Mouse (Mus musculus) myocyte (in vitro differentiated cells): ENCODE measurements around the gene Tacr2. TPM values are rescaled to one million over a fixed set of nuclear protein-coding genes. Genes with fewer than 3 reads are reported as not detected.

ENCODE experiments used
- H3K27me3 ChIP-seq: one replicate; pipeline ENCODE4 v1.6.1; 2011; ENCODE audit not compliant: control insufficient read depth, insufficient read depth, insufficient read length
- H3K36me3 ChIP-seq: one replicate; pipeline ENCODE4 v1.6.1; 2011; ENCODE audit not compliant: control insufficient read depth, insufficient read depth
- H3K4me2 ChIP-seq: one replicate; pipeline ENCODE4 v1.6.1; 2011; ENCODE audit warnings: low read depth, control low read depth
- H3K4me3 ChIP-seq: one replicate; pipeline ENCODE4 v1.5.1; 2011; ENCODE audit warnings: mild to moderate bottlenecking, control low read depth, moderate library complexity
- H3K79me2 ChIP-seq: one replicate; pipeline ENCODE4 v1.6.1; 2011; ENCODE audit not compliant: control insufficient read depth, insufficient read depth
- H3ac ChIP-seq: one replicate; pipeline ENCODE4 v1.6.1; 2011; ENCODE audit not compliant: control insufficient read depth, insufficient read length
- CEBPB ChIP-seq: IDR thresholded peaks from 2 replicates; pipeline ENCODE4 v1.6.1; 2011; ENCODE audit warnings: mild to moderate bottlenecking, moderate library complexity; ENCODE audit not compliant: poor library complexity, insufficient read depth, severe bottlenecking
- E2F4 ChIP-seq: IDR thresholded peaks from one replicate; pipeline ENCODE4 v1.6.1; 2011; ENCODE audit warnings: mild to moderate bottlenecking, control low read depth, moderate library complexity; ENCODE audit not compliant: insufficient read depth
- MAX ChIP-seq: IDR thresholded peaks from one replicate; pipeline ENCODE4 v1.6.1; 2011; ENCODE audit warnings: low read depth, mild to moderate bottlenecking, control low read depth
- MYOD1 ChIP-seq, 3 experiments: IDR thresholded peaks; one replicate each; pipeline ENCODE4 v1.6.1; 2011; ENCODE audit warnings: control low read depth in 2 of 3, low read depth in 2 of 3, mild to moderate bottlenecking in 2 of 3, moderate library complexity in 1 of 3; ENCODE audit not compliant: insufficient read length in 2 of 3, control insufficient read depth in 1 of 3
- MYOG ChIP-seq, 3 experiments: IDR thresholded peaks; one replicate each; pipeline ENCODE4 v1.6.1; 2011; ENCODE audit warnings: control low read depth in 2 of 3, low read depth in 2 of 3, mild to moderate bottlenecking in 2 of 3; ENCODE audit not compliant: insufficient read length in 2 of 3, control insufficient read depth in 1 of 3, insufficient read depth in 1 of 3
- POLR2A ChIP-seq: IDR thresholded peaks from one replicate; pipeline ENCODE4 v1.6.1; 2011; ENCODE audit warnings: low read depth, mild to moderate bottlenecking, control low read depth, moderate library complexity; ENCODE audit not compliant: insufficient read length
- POLR2AphosphoS2 ChIP-seq: IDR thresholded peaks from one replicate; pipeline ENCODE4 v1.6.1; 2011; ENCODE audit warnings: low read depth, control low read depth; ENCODE audit not compliant: insufficient read length
- REST ChIP-seq: IDR thresholded peaks from one replicate; pipeline ENCODE4 v1.6.1; 2011; ENCODE audit warnings: mild to moderate bottlenecking, control low read depth, moderate library complexity; ENCODE audit not compliant: insufficient read depth, insufficient read length
- SRF ChIP-seq: IDR thresholded peaks from one replicate; pipeline ENCODE4 v1.6.1; 2011; ENCODE audit warnings: low read depth; ENCODE audit not compliant: control insufficient read depth, insufficient read length
- TCF12 ChIP-seq: IDR thresholded peaks from one replicate; pipeline ENCODE4 v1.6.1; 2011; ENCODE audit warnings: mild to moderate bottlenecking, control low read depth; ENCODE audit not compliant: poor library complexity, insufficient read depth, severe bottlenecking
- TCF3 ChIP-seq: IDR thresholded peaks from one replicate; pipeline ENCODE4 v1.6.1; 2011; ENCODE audit warnings: low read depth, control low read depth; ENCODE audit not compliant: insufficient read length
- USF1 ChIP-seq: IDR thresholded peaks from one replicate; pipeline ENCODE4 v1.6.1; 2011; ENCODE audit warnings: low read depth, mild to moderate bottlenecking, control low read depth, moderate library complexity
- polyA plus RNA-seq: library from polyadenylated mRNA; unstranded; fragments of >200 nt; fragmentation: generic; extraction: Trizol; gene quantifications from one replicate; pipeline ENCODE4 v1.2.1, GENCODE M21; 2012; ENCODE audit warnings: missing spikeins

The Tacr2 gene
- polyA plus RNA-seq, 1 experiment = 0.05 TPM

GRCm38 (mm10) chr10:62283206-62283792 is 31.1 kb downstream of the Tacr2 start:
- Histone ChIP-seq H3K4me2 (no peak overlapping the region), H3K4me3 (no peak overlapping the region), H3K36me3 (peaks cover 33% of the 10 kb centered on the region), H3K79me2 (no peaks in the 10 kb centered on the region), H3K27me3 (no peaks in the 10 kb centered on the region), H3ac (no peak overlapping the region)
- no peak for TF ChIP-seq POLR2A
- TF ChIP-seq SRF = no peak
- no peak for TF ChIP-seq USF1
- no peak for TF ChIP-seq TCF3
- TF ChIP-seq POLR2AphosphoS2 = no peak
- no peak for TF ChIP-seq CEBPB
- no peak for TF ChIP-seq MYOG (IDR thresholded peaks at IDR 0.05; ENCODE audit: control insufficient read depth in 1 of 3, insufficient read depth in 1 of 3, insufficient read length in 2 of 3, low read depth in 2 of 3)
- no peak for TF ChIP-seq MYOD1 (IDR thresholded peaks at IDR 0.05; ENCODE audit: control insufficient read depth in 1 of 3, insufficient read length in 2 of 3, low read depth in 2 of 3)
- no peak for TF ChIP-seq E2F4
- TF ChIP-seq REST = no peak
- no peak for TF ChIP-seq TCF12
- TF ChIP-seq MAX = no peak

- peaks cover 25% of the 10 kb centered on the region for H3K36me3 ChIP-seq
- TF ChIP-seq MAX = no peak
- no peak for TF ChIP-seq SRF
- TF ChIP-seq USF1 = no peak
These were observed 35.4 kb downstream of the Tacr2 start for GRCm38 (mm10) chr10:62287460-62288124.

GRCm38 (mm10) chr10:62294112-62294511 is 41.9 kb downstream of the Tacr2 start:
- Histone ChIP-seq H3K4me2 (no peak overlapping the region), H3K36me3 (peaks cover 21% of the 10 kb centered on the region), H3ac (no peak overlapping the region), H3K79me2 (no peaks in the 10 kb centered on the region), H3K27me3 (no peaks in the 10 kb centered on the region), H3K4me3 (no peak overlapping the region)
- TF ChIP-seq REST (no peak), MYOD1 (IDR thresholded peaks at IDR 0.05; ENCODE audit: control insufficient read depth in 1 of 3, insufficient read length in 2 of 3, low read depth in 2 of 3) (no peak), MYOG (IDR thresholded peaks at IDR 0.05; ENCODE audit: control insufficient read depth in 1 of 3, insufficient read depth in 1 of 3, insufficient read length in 2 of 3, low read depth in 2 of 3) (no peak), SRF (no peak), E2F4 (no peak), CEBPB (no peak), POLR2A (no peak), USF1 (no peak), POLR2AphosphoS2 (no peak), TCF3 (no peak), TCF12 (no peak), MAX (no peak)

More at GRCm38 (mm10) chr10:62287460-62288124, 35.4 kb downstream of the Tacr2 start:
- H3K4me2 ChIP-seq = no peak overlapping the region
- H3ac ChIP-seq = no peak overlapping the region
- H3K79me2 ChIP-seq = no peaks in the 10 kb centered on the region
- H3K27me3 ChIP-seq = no peaks in the 10 kb centered on the region
- no peak overlapping the region for H3K4me3 ChIP-seq

GRCm38 (mm10) chr10:62296086-62296872 is 44.0 kb downstream of the Tacr2 start:
- Histone ChIP-seq H3K4me3 (no peak overlapping the region), H3K79me2 (no peaks in the 10 kb centered on the region), H3K4me2 (no peak overlapping the region), H3K27me3 (no peaks in the 10 kb centered on the region), H3K36me3 (peaks cover 19% of the 10 kb centered on the region), H3ac (no peak overlapping the region)
- TF ChIP-seq MYOG (IDR thresholded peaks at IDR 0.05; ENCODE audit: control insufficient read depth in 1 of 3, insufficient read depth in 1 of 3, insufficient read length in 2 of 3, low read depth in 2 of 3) (no peak), MAX (no peak), TCF3 (no peak), POLR2A (no peak), TCF12 (no peak), USF1 (no peak), CEBPB (no peak), REST (no peak), E2F4 (no peak), SRF (no peak), POLR2AphosphoS2 (no peak), MYOD1 (IDR thresholded peaks at IDR 0.05; ENCODE audit: control insufficient read depth in 1 of 3, insufficient read length in 2 of 3, low read depth in 2 of 3) (no peak)
